Mouse (Mus musculus): ENCODE data around the gene Etv5. TPM values are rescaled to one million over a fixed set of nuclear protein-coding genes. Genes with fewer than 3 reads are reported as not detected.

Etv5 gene
- polyA plus RNA-seq, 1 experiment from 2014 or later, result 30.2 TPM

Other genes starting within 250 kb of the Etv5 start
- gene Tra2b, start 173.7 kb downstream of the Etv5 start, polyA plus RNA-seq (2015; fragmentation: Nextera tagmentation; extraction: Ambion mirVana), result 411 and 430 TPM in 2 replicates
- gene Dgkg, start 217.5 kb upstream of the Etv5 start, polyA plus RNA-seq (2015; fragmentation: Nextera tagmentation; extraction: Ambion mirVana), result 0.13 and 0.23 TPM in 2 replicates